Mouse (Mus musculus) cerebellum, postnatal 4 days (tissue): ENCODE results near the gene Rpia.
A peak's percentile ranks its signal among the peaks of the same experiment; 100 is the strongest.

Experiments used
- DNase-seq, 2 experiments: peaks; one replicate each; pipeline ENCODE4 v3.0.0; 2022; ENCODE audit warnings: low spot score in 2 of 2, mixed read lengths in 1 of 2

Rpia gene

DNA sequence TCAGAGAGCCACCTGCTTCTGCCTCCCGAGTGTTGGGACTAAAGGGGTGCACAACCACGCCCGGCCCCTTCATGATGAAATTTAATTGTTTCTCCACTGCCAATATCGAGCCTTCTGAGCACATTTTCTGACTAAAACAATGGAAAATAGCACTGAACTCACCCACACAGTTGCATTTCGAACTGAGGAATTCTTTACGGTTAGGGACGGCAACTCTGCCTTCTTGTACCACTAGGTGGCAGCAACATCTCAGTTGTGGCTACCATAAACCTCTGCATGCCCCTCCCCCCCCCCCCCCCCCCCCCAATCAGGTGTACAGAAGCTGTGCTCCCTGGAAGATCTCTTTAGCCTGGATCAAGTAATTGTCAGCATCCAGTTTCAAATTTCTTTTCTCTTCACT lies 13.2 kb upstream of the Rpia start:
- peak in 1 of 2 experiments; percentile 57 for DNase-seq

DNA sequence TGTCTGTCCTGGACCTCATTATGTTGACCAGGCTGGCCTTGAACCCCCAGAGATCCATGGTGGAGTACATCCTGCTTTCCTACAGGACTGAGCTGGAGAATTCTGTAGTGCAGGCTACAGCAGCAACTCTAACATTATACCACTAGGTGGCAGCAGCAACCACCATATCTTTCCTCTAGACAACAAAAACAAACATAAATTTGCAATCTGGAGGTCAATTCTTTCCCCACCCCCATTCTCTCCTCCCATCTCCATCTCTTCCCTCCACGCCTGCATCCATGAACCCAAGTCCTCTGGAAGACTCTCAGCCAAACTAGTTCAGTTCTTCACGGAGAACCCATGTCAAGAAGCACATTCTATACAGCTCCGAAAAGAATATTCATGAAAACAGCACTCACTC lies 12.6 kb upstream of the Rpia start:
- peak in 1 of 2 experiments; percentile 10 for DNase-seq

DNA sequence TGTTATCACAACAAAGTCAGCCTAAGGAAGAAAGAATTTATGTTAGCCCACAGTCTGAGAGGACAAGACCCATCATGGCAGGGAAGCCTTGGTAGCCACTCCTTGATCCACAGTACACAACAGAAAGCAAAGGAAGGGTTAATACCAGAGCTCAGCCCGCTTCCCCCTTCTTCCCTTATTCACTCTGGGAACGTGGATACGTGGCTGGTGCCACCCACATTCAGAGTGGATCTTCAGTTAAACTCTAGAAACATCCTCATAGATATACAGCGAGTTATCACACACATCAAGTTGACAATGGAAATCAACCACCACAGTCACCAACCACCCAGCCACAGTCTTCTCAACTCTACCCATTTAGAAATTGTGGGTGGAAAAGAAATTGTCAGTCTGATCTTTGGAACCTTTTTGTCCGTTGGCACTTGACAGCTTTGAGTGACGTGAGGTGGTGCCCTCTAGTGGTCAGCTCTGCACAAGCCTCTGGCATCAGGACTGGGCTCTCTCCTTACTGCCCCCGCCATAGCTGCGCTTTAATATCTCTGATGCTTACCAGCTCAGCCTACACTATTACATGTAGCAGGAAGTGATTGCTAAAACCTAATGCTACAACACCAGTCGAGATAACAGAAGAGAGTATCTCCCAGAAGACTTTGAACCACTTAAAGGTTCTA lies 5.7 kb upstream of the Rpia start:
- peak in 1 of 2 experiments; percentile 51 for DNase-seq

DNA sequence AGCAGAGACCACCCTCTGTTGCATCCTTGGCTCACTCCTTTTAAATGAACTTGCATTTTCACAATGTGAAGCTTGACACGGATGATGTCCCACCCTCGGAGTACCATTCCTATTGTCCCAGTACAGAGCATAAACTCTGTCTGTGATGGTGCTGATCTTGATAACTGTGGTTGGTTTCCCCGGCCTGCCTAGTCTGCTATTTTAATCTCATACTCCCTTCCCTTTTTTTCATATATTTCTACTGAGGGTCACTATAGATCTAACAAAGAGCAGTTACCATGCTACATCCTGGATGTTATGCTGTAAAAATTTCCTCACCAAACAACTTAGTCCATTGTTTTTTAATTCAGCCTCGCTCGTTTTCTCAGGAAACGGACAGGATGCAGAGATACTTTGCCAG lies 4.9 kb upstream of the Rpia start:
- no peak for DNase-seq

DNA sequence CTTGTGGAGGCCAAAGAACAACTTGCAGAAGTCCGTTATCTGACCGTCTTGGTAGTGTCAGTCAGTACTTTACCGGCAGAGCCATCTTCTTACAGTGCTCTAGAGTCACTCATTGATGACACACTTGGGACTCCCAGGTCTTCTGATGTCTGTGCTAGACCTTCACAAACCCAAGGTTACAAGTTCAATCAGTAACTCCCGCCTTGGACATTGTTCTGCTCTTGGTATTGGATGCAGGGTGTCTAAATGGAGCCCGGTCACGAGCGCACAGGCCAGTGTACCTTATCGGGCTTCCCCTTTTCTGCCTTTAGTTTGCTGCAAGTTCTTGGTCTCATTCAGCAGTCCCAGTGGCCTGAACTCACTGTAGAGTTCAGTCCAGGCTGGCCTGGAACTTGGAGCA lies 612 bp upstream of the Rpia start:
- DNase-seq: no peak

DNA sequence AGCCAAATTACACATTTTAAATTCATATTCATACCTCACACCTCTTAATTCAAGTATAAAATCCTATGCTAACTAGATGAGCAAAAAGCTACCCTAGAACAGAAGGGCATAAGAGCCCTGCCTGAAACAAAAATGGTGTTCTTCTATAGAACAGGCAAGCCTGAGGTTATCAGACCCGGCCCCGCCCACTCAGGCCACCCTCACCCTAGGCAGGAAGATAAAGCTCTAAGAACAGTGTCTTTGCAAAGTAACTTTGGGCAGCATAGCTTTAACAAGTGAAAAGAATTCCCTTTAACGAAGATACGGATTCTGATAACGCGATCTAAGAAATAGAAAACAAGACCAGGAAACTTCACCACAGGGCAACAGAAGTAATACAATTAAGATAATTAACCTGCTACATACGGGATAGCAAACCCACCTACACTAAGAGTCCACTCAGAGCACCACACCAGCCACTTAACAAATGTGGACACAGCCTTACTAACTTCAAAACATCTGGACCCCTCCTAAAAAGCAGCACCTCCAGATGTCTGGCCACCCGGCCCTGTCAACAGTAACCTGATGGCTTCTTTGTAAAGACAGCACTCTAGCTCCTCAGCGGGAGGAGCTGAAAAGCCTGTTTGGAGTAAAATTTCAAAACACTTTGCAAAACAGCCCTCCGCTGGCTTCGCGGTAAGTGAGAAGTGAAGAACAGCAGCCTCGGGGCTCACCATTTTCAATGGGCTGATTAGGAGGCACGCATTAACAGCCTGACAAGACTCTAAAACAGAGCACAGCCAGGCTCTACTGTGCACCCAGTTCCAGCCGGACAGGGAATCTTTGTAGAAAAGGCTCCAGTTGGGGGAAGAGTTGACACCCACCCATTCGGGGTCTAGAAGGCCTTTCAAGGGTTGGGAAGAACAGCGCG lies 925 bp downstream of the Rpia start:
- peak in 1 of 2 experiments; percentile 15 for DNase-seq

DNA sequence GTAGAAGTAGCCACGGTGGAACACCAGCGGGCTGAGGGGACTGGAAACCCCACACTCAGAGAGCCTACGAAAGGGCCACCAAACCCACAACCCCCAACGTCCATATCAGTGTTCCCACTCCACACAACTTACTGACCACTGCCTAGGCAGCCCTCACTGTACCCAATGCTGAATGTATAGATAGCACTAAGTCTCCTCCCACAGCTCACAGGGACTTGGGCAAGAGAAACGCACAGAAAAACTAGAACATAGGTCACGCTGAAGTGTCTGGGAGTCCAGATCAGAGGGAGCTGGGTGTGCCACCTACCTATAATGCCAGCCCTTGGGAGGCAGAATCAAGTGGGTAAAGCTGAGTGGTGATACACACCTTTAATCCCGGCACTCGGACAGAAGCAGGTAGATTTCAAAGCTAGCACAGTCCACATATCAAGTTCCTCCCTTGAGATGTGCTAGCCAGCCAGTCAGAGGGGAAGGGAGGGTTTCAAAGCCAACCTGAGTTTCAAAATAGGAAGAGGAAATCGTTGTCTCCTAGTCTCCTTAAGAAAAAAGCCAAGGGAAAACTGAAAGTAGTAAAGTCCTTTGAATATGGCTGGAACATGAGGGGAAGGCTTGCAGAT lies 1.9 kb downstream of the Rpia start:
- DNase-seq: no peak

DNA sequence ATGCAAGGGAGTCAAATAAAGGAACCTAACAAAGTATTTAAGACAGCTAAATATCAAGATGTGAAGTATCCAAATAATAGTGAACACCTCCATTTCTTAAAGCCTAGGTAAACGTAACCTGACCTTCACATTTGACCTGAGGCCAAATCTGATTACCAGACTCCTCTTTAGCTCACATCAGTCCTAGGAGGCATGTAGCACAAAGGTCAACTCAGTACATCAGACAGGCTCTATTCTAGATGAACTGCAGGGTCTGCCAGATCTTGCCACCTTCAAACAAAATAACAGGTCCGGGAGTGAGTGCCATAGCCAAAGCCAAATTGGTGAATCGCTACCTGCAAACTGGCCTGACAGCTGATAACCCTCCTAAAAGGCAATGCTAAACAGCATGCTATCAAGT lies 2.9 kb downstream of the Rpia start:
- no peak for DNase-seq

DNA sequence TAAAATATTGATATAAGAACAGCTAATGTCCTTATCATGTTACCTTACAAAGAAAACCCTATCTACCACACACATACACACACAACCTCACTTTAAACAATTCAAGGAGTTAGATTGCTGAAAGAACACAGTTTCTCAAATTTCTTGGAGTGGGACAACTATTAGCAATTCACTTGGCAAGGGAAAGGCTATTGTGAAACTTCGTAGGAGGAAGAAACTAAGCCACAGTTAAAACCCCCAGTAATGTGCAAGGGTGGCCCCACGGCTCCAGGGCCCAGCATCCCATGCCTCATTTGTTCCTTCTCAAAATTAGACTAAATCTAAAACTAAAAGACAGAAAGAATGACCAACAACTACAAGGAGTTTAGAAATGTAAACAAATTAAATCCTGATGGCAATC lies 4.5 kb downstream of the Rpia start:
- DNase-seq: no peak

DNA sequence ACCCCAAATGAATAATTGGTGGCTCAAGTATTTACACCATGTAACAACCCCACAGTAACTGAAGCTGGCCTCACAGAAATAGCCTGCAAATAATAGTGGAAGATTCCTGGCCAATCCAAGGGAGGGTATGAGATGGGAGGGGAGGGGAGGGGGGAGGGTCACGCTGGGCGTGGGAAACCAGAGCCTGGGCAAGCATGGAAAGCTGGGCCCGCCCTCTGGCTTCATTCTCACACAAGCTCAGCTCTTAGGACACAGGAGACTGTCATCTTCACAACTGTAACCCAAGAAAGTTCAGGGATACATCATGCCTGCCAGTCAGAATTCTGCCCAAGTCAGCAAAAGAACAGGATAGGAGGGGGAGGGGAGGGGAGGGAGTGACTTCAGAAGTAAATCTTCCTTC lies 6.2 kb downstream of the Rpia start:
- DNase-seq: no peak

DNA sequence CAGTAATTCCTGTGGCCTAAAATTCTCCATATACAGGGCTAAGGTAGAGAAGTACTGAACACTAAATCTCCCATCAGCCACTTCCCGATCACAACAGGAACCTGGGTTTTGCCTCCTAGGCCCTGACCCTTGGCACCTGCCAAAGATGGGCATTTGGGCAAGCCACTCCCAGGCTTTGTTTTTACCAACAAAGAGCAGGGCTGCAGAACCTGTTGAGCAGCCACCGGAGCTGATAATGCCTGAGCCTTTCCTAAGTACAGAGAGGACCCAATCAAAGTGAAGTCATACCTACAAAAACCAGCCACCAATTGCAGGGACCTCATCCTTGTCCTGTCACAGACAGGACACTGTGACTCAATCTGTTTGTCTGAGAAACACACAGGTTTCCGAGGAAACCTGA lies 7.2 kb downstream of the Rpia start:
- no peak for DNase-seq

DNA sequence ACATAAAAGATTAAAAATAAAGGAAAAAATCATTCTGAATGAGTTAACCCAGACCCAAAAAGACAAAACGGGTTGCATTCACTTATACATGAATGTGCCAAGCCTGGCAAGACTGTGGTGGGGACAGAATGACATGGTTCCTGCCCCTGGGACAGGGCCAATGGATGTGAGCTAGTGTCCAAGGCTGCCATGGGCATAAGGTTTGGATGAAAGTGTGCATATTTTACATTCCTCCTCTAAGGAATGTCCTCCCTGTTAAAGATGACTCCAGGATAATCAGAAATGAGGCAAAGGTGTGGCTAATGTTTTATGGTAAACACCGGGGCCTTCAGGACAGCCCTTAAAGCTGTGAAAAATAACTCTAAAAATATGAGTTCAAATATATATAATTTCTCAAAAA lies 10.7 kb downstream of the Rpia start:
- DNase-seq: no peak

DNA sequence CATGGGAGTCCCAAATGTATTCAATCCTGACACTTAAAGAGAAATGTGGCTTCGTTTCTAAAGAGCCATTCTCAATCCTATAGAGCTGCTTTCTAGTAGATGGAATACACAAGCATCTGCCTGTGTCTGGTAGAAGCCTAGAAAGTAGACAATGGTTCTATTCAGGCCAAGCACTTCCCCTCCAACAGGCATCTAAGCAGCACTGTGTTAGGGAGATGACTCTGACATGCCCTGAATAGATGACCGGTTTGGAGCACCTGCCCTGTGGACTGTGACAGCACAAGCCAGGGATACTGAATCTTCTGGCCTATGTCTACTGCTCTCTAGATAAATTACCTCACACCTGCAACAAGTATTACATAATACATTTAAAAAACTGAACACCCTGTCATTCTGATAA lies 17.7 kb downstream of the Rpia start:
- no peak for DNase-seq

DNA sequence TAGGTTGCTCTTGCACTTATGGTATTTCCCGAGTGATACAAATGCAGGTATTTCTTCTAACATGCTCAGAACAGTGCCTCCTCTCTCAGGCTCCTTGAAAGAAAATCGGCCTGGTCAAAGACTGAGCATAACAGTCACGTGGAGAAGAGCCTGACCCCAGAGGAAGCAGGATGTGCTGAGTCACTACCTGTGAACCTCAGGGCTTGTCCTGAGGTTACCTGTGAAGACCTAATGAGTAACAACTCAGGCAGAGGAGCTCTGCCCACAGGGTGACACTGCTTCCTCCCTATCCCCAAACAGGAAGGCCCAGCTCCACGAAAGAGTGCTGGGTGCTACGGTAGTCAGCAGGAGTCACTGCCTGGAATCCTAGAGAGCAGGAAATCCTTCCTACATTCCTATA lies 18.3 kb downstream of the Rpia start:
- no peak for DNase-seq

DNA sequence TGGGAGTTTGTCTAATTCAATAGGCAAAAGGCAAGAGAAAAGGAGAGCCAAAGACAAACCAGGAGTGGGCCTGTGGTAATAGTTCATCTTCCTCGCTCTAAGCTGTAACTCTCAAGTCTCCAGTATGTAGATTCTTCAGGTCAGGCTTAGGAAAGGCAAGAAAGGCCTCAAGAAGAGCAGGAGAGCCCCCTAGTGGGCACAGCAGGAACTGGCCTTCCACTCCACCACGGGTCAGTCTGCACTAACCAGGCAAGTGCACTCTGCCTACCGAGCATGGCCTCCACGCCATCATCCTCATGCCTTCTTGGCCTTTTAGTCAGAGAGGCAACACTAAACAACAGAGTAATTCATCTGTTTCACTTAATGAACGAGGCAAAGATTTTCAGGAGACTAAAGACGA lies 23.3 kb downstream of the Rpia start:
- peak; percentile 53 to 77 for DNase-seq

DNA sequence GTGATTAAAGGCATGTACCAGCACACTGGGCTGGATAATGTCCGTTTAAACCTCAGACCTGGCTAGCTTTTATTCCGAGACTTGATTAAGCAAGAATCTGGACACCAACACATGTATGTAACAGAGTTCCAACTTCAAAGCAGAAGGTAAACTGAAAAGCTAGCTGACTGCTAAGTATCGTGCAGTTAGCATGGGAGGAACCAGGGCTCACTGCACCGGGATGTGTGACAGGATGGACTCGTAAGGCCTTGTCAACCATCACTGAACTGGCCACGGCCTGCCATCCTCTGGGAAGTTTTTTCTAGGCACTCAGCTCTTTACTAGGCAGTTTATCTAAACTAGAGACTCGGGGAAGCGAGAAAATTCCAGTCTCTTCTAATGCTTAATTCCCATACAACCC lies 27.0 kb downstream of the Rpia start:
- no peak for DNase-seq

DNA sequence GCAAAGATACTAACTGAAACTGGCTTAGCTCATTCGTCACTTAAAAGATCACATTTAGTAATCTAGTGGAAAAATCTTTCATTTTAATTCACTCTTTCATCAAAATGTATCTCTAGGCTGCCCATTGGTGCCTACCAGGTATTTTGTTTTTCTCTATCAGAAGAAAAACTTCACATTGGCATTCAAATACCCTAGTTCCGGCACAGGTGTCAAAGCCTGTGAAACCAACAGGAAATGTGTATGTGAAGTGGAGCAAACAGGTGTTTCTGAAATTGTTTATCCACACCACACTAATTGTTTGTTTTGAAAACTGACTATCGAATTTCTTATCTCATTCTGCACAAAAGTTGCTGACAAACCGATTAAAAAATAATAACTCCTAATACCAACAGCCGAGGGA lies 27.5 kb downstream of the Rpia start:
- no peak for DNase-seq

DNA sequence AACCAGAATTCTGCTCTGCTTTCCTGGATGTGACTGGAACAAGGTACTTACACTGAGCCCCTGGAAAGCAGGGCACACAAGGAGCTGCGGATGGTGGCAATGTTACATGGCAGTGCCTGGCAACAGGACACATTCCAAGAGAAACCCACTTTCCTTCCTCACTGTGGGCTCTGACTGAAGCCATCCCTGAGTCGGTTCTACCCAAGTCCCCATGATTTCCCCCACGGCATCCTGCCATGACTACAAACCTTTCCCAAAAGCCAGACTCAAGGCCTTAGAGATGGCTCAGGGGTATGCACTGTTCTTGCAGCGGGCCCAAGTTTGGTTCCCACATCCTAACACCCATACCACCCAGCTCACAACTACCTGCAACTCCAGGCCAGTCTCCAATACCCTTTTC lies 28.2 kb downstream of the Rpia start:
- no peak for DNase-seq

DNA sequence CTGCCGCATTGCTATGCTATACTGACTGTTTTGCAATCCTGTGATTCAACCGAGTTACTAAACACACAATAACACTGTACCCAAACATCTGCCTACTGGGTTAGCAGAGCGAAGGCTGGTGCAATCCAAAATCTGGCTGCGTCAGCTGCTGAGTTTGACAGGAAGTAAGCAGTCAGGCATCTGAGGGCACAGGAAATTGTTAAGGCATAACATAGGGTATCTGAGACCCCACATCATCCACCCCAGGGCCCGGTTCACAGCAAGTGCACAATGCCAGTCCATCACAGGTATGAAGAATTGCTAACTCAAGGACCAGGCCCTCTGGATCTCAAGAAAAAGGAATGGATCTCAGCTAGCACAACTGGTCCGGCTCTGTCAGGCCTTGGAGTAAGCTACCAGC lies 29.4 kb downstream of the Rpia start:
- DNase-seq: no peak

DNA sequence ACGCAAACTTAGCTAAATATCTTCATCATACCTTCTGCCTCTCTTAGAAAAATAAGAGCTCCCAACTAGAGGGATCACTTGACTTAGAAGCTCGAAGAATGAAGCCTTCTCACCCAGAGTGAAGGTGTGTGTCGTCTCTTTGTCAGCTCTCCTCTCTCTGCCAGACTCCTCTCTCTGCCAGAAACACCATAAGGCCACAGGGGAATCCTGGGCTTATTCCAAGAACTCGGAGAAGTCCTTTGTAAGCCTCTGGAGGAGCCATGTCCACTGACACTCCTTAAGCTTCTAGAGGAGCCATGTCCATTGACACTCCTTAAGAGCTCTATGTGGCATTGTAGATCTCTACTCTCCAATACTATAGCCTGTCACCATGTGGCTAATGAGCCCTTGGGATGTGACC lies 31.1 kb downstream of the Rpia start:
- no peak for DNase-seq

DNA sequence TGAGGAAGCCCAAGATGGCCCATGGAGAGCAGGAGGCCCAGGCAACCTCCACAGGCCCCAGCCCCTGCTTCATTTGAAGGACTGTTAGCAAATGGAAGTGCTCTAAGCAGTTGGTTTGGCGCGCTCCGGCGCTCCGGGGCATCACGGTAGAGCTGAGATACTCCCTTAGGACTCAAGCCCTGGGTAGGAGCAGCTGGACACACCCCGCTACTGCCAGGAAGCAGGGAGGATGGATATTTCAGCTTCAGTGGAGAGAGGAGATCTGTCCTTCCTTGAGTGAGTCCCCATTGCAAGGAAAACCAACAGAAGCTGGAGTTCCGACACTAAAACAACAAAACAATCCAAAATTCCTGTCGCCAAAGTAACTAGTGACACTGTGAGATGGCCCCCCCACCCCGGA lies 37.2 kb downstream of the Rpia start:
- DNase-seq: no peak

DNA sequence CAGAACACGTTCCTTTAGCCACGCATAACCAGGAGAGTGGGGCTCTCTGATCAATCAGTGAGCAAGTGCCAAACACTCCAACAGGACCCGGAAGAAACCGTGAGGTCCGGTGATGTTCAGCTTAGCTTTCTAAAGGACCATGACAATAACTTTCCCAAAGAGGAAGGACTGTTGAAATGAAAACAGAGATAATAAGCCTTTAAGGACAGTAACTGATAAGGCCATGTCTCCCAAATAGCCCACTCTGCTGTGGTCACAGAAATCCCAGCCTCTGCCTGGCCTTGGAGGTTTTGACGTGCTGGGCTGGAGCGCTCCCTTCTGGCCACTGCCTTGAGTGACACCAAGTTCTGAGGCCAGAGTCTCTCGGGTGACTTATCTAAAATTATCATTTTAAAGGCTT lies 39.7 kb downstream of the Rpia start:
- DNase-seq: peak in 1 of 2 experiments; percentile 38

DNA sequence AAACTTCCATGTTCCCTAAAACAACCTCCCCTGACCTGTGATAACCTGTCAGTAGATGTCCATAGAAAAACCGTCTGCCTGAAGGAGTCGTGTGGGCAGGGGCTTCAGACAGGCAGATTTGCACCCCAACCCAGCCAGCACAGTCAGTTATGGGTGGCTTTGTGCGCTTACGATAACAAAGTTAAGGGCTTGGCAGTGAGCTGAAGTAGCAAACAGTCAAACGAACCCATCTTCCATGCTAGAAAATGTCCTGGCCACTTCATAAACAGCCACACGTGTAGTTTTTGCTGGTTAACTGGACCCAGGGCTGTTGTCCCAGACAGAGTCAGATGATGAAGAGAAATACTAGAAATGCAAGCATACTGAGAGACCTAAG lies 40.1 kb downstream of the Rpia start:
- no peak for DNase-seq
